Mouse (Mus musculus): ENCODE measurements around the gene Cd99l2. TPM values are rescaled to one million over a fixed set of nuclear protein-coding genes. Genes with fewer than 3 reads are reported as not detected.

Cd99l2 gene
- polyA plus RNA-seq, 1 experiment from 2014 or later = 22.1 TPM

- Histone ChIP-seq H3K27me3 (ENCODE audit: control insufficient read depth, insufficient read depth, low read length) (no peaks in the 10 kb centered on the region), H3K4me1 (ENCODE audit: control insufficient read depth, insufficient read depth, low read length) (no peaks in the 10 kb centered on the region), H3K27ac (replicated peaks; ENCODE audit: low read depth, low read length) (no peak overlapping the region), H3K36me3 (ENCODE audit: control insufficient read depth, insufficient read depth, low read length) (no peaks in the 10 kb centered on the region), H3K9ac (ENCODE audit: low read length) (no peak overlapping the region), H3K4me2 (ENCODE audit: low read depth, severe bottlenecking) (no peak overlapping the region), H3K9me3 (ENCODE audit: control insufficient read depth, low read length) (no peaks in the 10 kb centered on the region), H3K4me3 (ENCODE audit: low read depth, low read length) (no peak overlapping the region)
- no peak for ATAC-seq (ENCODE audit: insufficient number of reproducible peaks, low FRiP score, low TSS enrichment, low read depth)
- DNase-seq (ENCODE audit: low spot score) = no peak
- 82% methylated on average over 7 of the region's 7 CpGs for WGBS
Measured at GRCm38 (mm10) chrX:71464138-71464826, 28.4 kb downstream of the Cd99l2 start.

- Histone ChIP-seq H3K27me3 (ENCODE audit: control insufficient read depth, insufficient read depth, low read length) (no peaks in the 10 kb centered on the region), H3K36me3 (ENCODE audit: control insufficient read depth, insufficient read depth, low read length) (no peaks in the 10 kb centered on the region), H3K4me1 (ENCODE audit: control insufficient read depth, insufficient read depth, low read length) (no peaks in the 10 kb centered on the region), H3K9ac (ENCODE audit: low read length) (no peak overlapping the region), H3K27ac (replicated peaks; ENCODE audit: low read depth, low read length) (no peak overlapping the region), H3K9me3 (ENCODE audit: control insufficient read depth, low read length) (no peaks in the 10 kb centered on the region), H3K4me3 (ENCODE audit: low read depth, low read length) (no peak overlapping the region), H3K4me2 (ENCODE audit: low read depth, severe bottlenecking) (no peak overlapping the region)
- DNase-seq (ENCODE audit: low spot score) (no peak), ATAC-seq (ENCODE audit: insufficient number of reproducible peaks, low FRiP score, low TSS enrichment, low read depth) (no peak)
- WGBS = 86% methylated on average over 6 of the region's 6 CpGs
Measured at GRCm38 (mm10) chrX:71456078-71456737, 36.4 kb downstream of the Cd99l2 start.

GRCm38 (mm10) chrX:71442916-71443315, 49.7 kb downstream of the Cd99l2 start:
- Histone ChIP-seq H3K4me3 (ENCODE audit: low read depth, low read length) (no peak overlapping the region), H3K9ac (ENCODE audit: low read length) (no peak overlapping the region), H3K4me1 (ENCODE audit: control insufficient read depth, insufficient read depth, low read length) (no peaks in the 10 kb centered on the region), H3K27me3 (ENCODE audit: control insufficient read depth, insufficient read depth, low read length) (no peaks in the 10 kb centered on the region), H3K36me3 (ENCODE audit: control insufficient read depth, insufficient read depth, low read length) (no peaks in the 10 kb centered on the region), H3K9me3 (ENCODE audit: control insufficient read depth, low read length) (no peaks in the 10 kb centered on the region), H3K27ac (replicated peaks; ENCODE audit: low read depth, low read length) (no peak overlapping the region), H3K4me2 (ENCODE audit: low read depth, severe bottlenecking) (no peak overlapping the region)
- DNase-seq (ENCODE audit: low spot score) = no peak
- WGBS = 87% methylated on average over 5 of the region's 5 CpGs
- ATAC-seq (ENCODE audit: insufficient number of reproducible peaks, low FRiP score, low TSS enrichment, low read depth) = no peak

GRCm38 (mm10) chrX:71439473-71439872, 53.2 kb downstream of the Cd99l2 start:
- Histone ChIP-seq H3K4me2 (ENCODE audit: low read depth, severe bottlenecking) (no peak overlapping the region), H3K9ac (ENCODE audit: low read length) (no peak overlapping the region), H3K27me3 (ENCODE audit: control insufficient read depth, insufficient read depth, low read length) (no peaks in the 10 kb centered on the region), H3K36me3 (ENCODE audit: control insufficient read depth, insufficient read depth, low read length) (no peaks in the 10 kb centered on the region), H3K4me3 (ENCODE audit: low read depth, low read length) (no peak overlapping the region), H3K27ac (replicated peaks; ENCODE audit: low read depth, low read length) (no peak overlapping the region), H3K9me3 (ENCODE audit: control insufficient read depth, low read length) (no peaks in the 10 kb centered on the region), H3K4me1 (ENCODE audit: control insufficient read depth, insufficient read depth, low read length) (no peaks in the 10 kb centered on the region)
- ATAC-seq (ENCODE audit: insufficient number of reproducible peaks, low FRiP score, low TSS enrichment, low read depth) = no peak
- DNase-seq (ENCODE audit: low spot score) = no peak
- WGBS = 91% methylated on average over 6 of the region's 6 CpGs

- no peaks in the 10 kb centered on the region for H3K36me3 ChIP-seq (ENCODE audit: control insufficient read depth, insufficient read depth, low read length)
- 87% methylated on average over 2 of the region's 2 CpGs for WGBS
- H3K4me1 ChIP-seq (ENCODE audit: control insufficient read depth, insufficient read depth, low read length) = no peaks in the 10 kb centered on the region
- no peak overlapping the region for H3K9ac ChIP-seq (ENCODE audit: low read length)
- H3K4me2 ChIP-seq (ENCODE audit: low read depth, severe bottlenecking) = no peak overlapping the region
- no peaks in the 10 kb centered on the region for H3K27me3 ChIP-seq (ENCODE audit: control insufficient read depth, insufficient read depth, low read length)
- ATAC-seq (ENCODE audit: insufficient number of reproducible peaks, low FRiP score, low TSS enrichment, low read depth) (no peak), DNase-seq (ENCODE audit: low spot score) (no peak)
- no peaks in the 10 kb centered on the region for H3K9me3 ChIP-seq (ENCODE audit: control insufficient read depth, low read length)
- no peak overlapping the region for H3K4me3 ChIP-seq (ENCODE audit: low read depth, low read length)
- H3K27ac ChIP-seq (replicated peaks; ENCODE audit: low read depth, low read length) = no peak overlapping the region
Measured at GRCm38 (mm10) chrX:71435542-71435941, 57.1 kb downstream of the Cd99l2 start.

GRCm38 (mm10) chrX:71434860-71435259, 57.8 kb downstream of the Cd99l2 start:
- WGBS = 89% methylated on average over 8 of the region's 8 CpGs
- H3K27me3 ChIP-seq (ENCODE audit: control insufficient read depth, insufficient read depth, low read length) = no peaks in the 10 kb centered on the region
- DNase-seq (ENCODE audit: low spot score) (no peak), ATAC-seq (ENCODE audit: insufficient number of reproducible peaks, low FRiP score, low TSS enrichment, low read depth) (no peak)
- H3K4me3 ChIP-seq (ENCODE audit: low read depth, low read length) = no peak overlapping the region
- H3K9me3 ChIP-seq (ENCODE audit: control insufficient read depth, low read length) = no peaks in the 10 kb centered on the region
- H3K36me3 ChIP-seq (ENCODE audit: control insufficient read depth, insufficient read depth, low read length) = no peaks in the 10 kb centered on the region
- no peak overlapping the region for H3K27ac ChIP-seq (replicated peaks; ENCODE audit: low read depth, low read length)
- no peak overlapping the region for H3K9ac ChIP-seq (ENCODE audit: low read length)
- no peaks in the 10 kb centered on the region for H3K4me1 ChIP-seq (ENCODE audit: control insufficient read depth, insufficient read depth, low read length)
- H3K4me2 ChIP-seq (ENCODE audit: low read depth, severe bottlenecking) = no peak overlapping the region

GRCm38 (mm10) chrX:71434448-71434847, 58.2 kb downstream of the Cd99l2 start:
- 94% methylated on average over 1 of the region's 1 CpGs for WGBS
- Histone ChIP-seq H3K27me3 (ENCODE audit: control insufficient read depth, insufficient read depth, low read length) (no peaks in the 10 kb centered on the region), H3K9me3 (ENCODE audit: control insufficient read depth, low read length) (no peaks in the 10 kb centered on the region), H3K36me3 (ENCODE audit: control insufficient read depth, insufficient read depth, low read length) (no peaks in the 10 kb centered on the region), H3K9ac (ENCODE audit: low read length) (no peak overlapping the region), H3K4me2 (ENCODE audit: low read depth, severe bottlenecking) (no peak overlapping the region), H3K4me3 (ENCODE audit: low read depth, low read length) (no peak overlapping the region), H3K27ac (replicated peaks; ENCODE audit: low read depth, low read length) (no peak overlapping the region), H3K4me1 (ENCODE audit: control insufficient read depth, insufficient read depth, low read length) (no peaks in the 10 kb centered on the region)
- ATAC-seq (ENCODE audit: insufficient number of reproducible peaks, low FRiP score, low TSS enrichment, low read depth) (no peak), DNase-seq (ENCODE audit: low spot score) (no peak)

GRCm38 (mm10) chrX:71430900-71431299, 61.7 kb downstream of the Cd99l2 start:
- DNase-seq (ENCODE audit: low spot score) (no peak), ATAC-seq (ENCODE audit: insufficient number of reproducible peaks, low FRiP score, low TSS enrichment, low read depth) (no peak)
- H3K9me3 ChIP-seq (ENCODE audit: control insufficient read depth, low read length) = no peaks in the 10 kb centered on the region
- WGBS = 92% methylated on average over 5 of the region's 5 CpGs
- H3K4me2 ChIP-seq (ENCODE audit: low read depth, severe bottlenecking) = no peak overlapping the region
- H3K4me3 ChIP-seq (ENCODE audit: low read depth, low read length) = no peak overlapping the region
- H3K4me1 ChIP-seq (ENCODE audit: control insufficient read depth, insufficient read depth, low read length) = no peaks in the 10 kb centered on the region
- no peak overlapping the region for H3K27ac ChIP-seq (replicated peaks; ENCODE audit: low read depth, low read length)
- no peaks in the 10 kb centered on the region for H3K27me3 ChIP-seq (ENCODE audit: control insufficient read depth, insufficient read depth, low read length)
- no peaks in the 10 kb centered on the region for H3K36me3 ChIP-seq (ENCODE audit: control insufficient read depth, insufficient read depth, low read length)
- H3K9ac ChIP-seq (ENCODE audit: low read length) = no peak overlapping the region
